ENCODE assay signal across 17 mouse cellular contexts in the genomic region with DNA sequence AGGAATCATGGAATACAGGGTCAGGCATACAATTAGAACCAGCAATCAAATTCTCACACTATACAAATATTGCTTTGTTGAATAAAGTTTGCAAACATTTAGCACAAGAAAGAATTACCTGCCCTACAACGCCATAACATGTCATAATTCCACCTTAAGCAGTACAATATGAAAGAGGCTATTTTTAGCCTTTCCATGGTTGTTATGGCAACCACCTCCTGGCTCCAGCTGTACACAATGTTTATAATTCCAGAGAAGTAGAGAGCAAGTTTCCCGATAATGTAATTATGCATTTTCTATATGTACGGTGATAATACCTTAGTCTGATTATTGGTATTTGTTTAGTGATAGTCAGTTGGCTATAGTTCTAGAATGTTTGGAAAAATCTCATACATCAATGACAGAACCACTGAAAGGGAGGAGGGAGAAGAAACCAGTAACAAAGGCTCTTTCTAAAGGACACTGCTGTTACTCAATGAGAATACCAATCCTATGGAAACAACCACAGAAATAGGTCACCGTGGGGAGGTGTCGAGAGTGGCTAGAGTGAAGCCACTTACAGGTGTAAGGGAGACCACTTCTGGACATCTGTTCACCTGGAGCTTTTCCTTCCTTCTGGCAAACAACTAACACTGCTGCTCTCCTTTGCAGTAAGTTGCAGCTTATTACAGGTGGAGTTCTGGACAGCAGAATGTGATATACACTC. TPM values are rescaled to one million over a fixed set of nuclear protein-coding genes. Genes with fewer than 3 reads are reported as not detected.
A peak's percentile ranks its signal among the peaks of the same experiment; 100 is the strongest.
DNase-seq lines count a peak whose midpoint lies in the region; ATAC-seq and TF ChIP-seq lines count a peak whose summit lies in the region.
"Had no signal": no experiment of that assay in that cellular context is flagged by ENCODE, and none has a peak within 500 bp of the region (broad histone marks: within the 10 kb centered on the region; RNA-seq: fewer than 3 reads in every experiment).

No protein-coding gene starts in this region.

- H3K4me1 ChIP-seq in hindbrain, embryonic 12.5 days, result peaks cover 10% of the 10 kb centered on the region; the same call in 1 of the 2 replicates
- H3K4me1 ChIP-seq in hindbrain, embryonic 10.5 days (replicated peaks), result no peaks in the 10 kb centered on the region
- no peaks in the 10 kb centered on the region; the same call in 1 of the 2 replicates for H3K4me1 ChIP-seq in testis, adult 2 months (ENCODE audit: control insufficient read depth, insufficient read depth, low read length)
- peaks cover 28% of the 10 kb centered on the region for H3K4me1 ChIP-seq in midbrain, embryonic 14.5 days (ENCODE audit: control insufficient read depth, insufficient read depth, low read length)
- H3K4me1 ChIP-seq in kidney, adult 2 months (ENCODE audit: control insufficient read depth, insufficient read depth, low read length), result no peaks in the 10 kb centered on the region; the same call in 1 of the 2 replicates

- H3K27ac ChIP-seq in hindbrain, embryonic 12.5 days, result peak overlapping the region; percentile 40; the same call in 1 of the 2 replicates
- H3K27ac ChIP-seq in hindbrain, embryonic 10.5 days, result no peak overlapping the region
- H3K27ac ChIP-seq in testis, adult 2 months (ENCODE audit: control insufficient read depth, insufficient read depth, low read depth, low read length), result no peak overlapping the region
- peak overlapping the region; percentile 86 for H3K27ac ChIP-seq in midbrain, embryonic 14.5 days (replicated peaks; ENCODE audit: low read depth, low read length)
- H3K27ac ChIP-seq in kidney, adult 2 months (ENCODE audit: insufficient read depth, low read depth, low read length), result no peak overlapping the region

- no peak overlapping the region for H3K4me2 ChIP-seq in hindbrain, embryonic 12.5 days (replicated peaks)
- H3K4me2 ChIP-seq in midbrain, embryonic 14.5 days (ENCODE audit: low read length), result peak overlapping the region; percentile 25

- no peak overlapping the region for H3K4me3 ChIP-seq in hindbrain, embryonic 12.5 days
- H3K4me3 ChIP-seq in hindbrain, embryonic 10.5 days, result no peak overlapping the region
- H3K4me3 ChIP-seq in testis, adult 2 months (ENCODE audit: control insufficient read depth, low read depth, low read length), result peak overlapping the region; percentile 5; the same call in 1 of the 2 replicates
- H3K4me3 ChIP-seq in midbrain, embryonic 14.5 days (replicated peaks; ENCODE audit: low read depth, low read length), result no peak overlapping the region
- no peak overlapping the region for H3K4me3 ChIP-seq in kidney, adult 2 months (ENCODE audit: insufficient read depth, low read depth, low read length)

- TF ChIP-seq POLR2A in testis, adult 2 months (IDR thresholded peaks at IDR 0.05; ENCODE audit: control insufficient read depth, low read depth, low read length), result no peak
- TF ChIP-seq POLR2A in kidney, adult 2 months (IDR thresholded peaks at IDR 0.05; ENCODE audit: low read depth, low read length), result no peak

- H3K9me3 ChIP-seq in hindbrain, embryonic 12.5 days (replicated peaks), result no peaks in the 10 kb centered on the region
- no peaks in the 10 kb centered on the region for H3K9me3 ChIP-seq in hindbrain, embryonic 10.5 days
- no peaks in the 10 kb centered on the region for H3K9me3 ChIP-seq in midbrain, embryonic 14.5 days (ENCODE audit: control insufficient read depth, low read length)

- no peaks in the 10 kb centered on the region for H3K36me3 ChIP-seq in hindbrain, embryonic 12.5 days
- peaks cover 11% of the 10 kb centered on the region for H3K36me3 ChIP-seq in hindbrain, embryonic 10.5 days
- H3K36me3 ChIP-seq in testis, adult 2 months (ENCODE audit: control insufficient read depth, insufficient read depth, low read length), result no peaks in the 10 kb centered on the region
- no peaks in the 10 kb centered on the region for H3K36me3 ChIP-seq in midbrain, embryonic 14.5 days (ENCODE audit: control insufficient read depth, insufficient read depth, low read length)
- no peaks in the 10 kb centered on the region for H3K36me3 ChIP-seq in kidney, adult 2 months (ENCODE audit: control insufficient read depth, insufficient read depth, low read length)

- ATAC-seq in hindbrain, embryonic 12.5 days (ENCODE audit: low FRiP score), result peak; percentile 54; the same call in 1 of the 2 replicates
- ATAC-seq in midbrain, embryonic 14.5 days (ENCODE audit: low FRiP score, low TSS enrichment), result peak; percentile 76; the same call in 1 of the 2 replicates

- no peak for TF ChIP-seq CTCF in testis, adult 2 months (IDR thresholded peaks at IDR 0.05; ENCODE audit: control insufficient read depth, insufficient read depth, insufficient replicate concordance, low read depth, low read length)
- TF ChIP-seq CTCF in kidney, adult 2 months (conservative IDR thresholded peaks at IDR 0.05; ENCODE audit: insufficient read depth, insufficient read length, low read depth, low read length), result no peak

- DNase-seq in hindbrain, embryonic 10.5 days (ENCODE audit: low spot score), result no peak
- no peak for DNase-seq in testis, postnatal 10 days (ENCODE audit: low spot score)
- DNase-seq in midbrain, embryonic 14.5 days, result peak; percentile 78
- DNase-seq in ovary, postnatal 36 days (ENCODE audit: low spot score), result no peak
- no peak for DNase-seq in urinary bladder, adult 18-20 months (ENCODE audit: low spot score in 2 of 2)
- DNase-seq in kidney, adult 2 months, result no peak
- DNase-seq: adrenal gland, postnatal 10 days; B cell, adult 2 months; cerebellum, postnatal 14 days; gastrocnemius, postnatal 10 days; heart, postnatal 36 days; lung, postnatal 10 days; right cerebral cortex, postnatal 25 days had no signal

- H3K27me3 ChIP-seq in hindbrain, embryonic 12.5 days, result no peaks in the 10 kb centered on the region
- H3K27me3 ChIP-seq in hindbrain, embryonic 10.5 days (ENCODE audit: insufficient read depth, poor library complexity, severe bottlenecking), result no peaks in the 10 kb centered on the region
- no peaks in the 10 kb centered on the region for H3K27me3 ChIP-seq in testis, adult 2 months (ENCODE audit: control insufficient read depth, insufficient read depth, low read length)
- H3K27me3 ChIP-seq in midbrain, embryonic 14.5 days (ENCODE audit: control insufficient read depth, insufficient read depth, low read length), result no peaks in the 10 kb centered on the region
- no peaks in the 10 kb centered on the region for H3K27me3 ChIP-seq in kidney, adult 2 months (replicated peaks; ENCODE audit: control insufficient read depth, insufficient read depth, low read length)

- no peak overlapping the region for H3K9ac ChIP-seq in hindbrain, embryonic 12.5 days
- H3K9ac ChIP-seq in midbrain, embryonic 14.5 days (replicated peaks; ENCODE audit: low read length), result no peak overlapping the region; the same call in 1 of the 2 replicates

- WGBS in hindbrain, embryonic 12.5 days, result 72% methylated on average over 5 of the region's 5 CpGs
- 88% methylated on average over 5 of the region's 5 CpGs for WGBS in hindbrain, embryonic 10.5 days
- WGBS in midbrain, embryonic 14.5 days, result 57% methylated on average over 5 of the region's 5 CpGs
- WGBS in kidney, adult 2 months, result 79% methylated on average over 5 of the region's 5 CpGs

RNA-seq across cellular contexts. Expression of a gene that starts 39.0 kb away (rescaled TPM):
- polyA plus RNA-seq in hindbrain, embryonic 12.5 days (2016; fragmentation: Nextera tagmentation; extraction: Ambion mirVana), result 54.5 and 59.0 TPM in 2 replicates
- polyA plus RNA-seq in hindbrain, embryonic 10.5 days (2016; fragmentation: Nextera tagmentation; extraction: Ambion mirVana), result 57.5 and 58.7 TPM in 2 replicates
- 164 and 167 TPM in 2 replicates for polyA plus RNA-seq in testis, adult 2 months (2012; rRNA removed)
- 45.7 and 53.7 TPM in 2 replicates for polyA plus RNA-seq in midbrain, embryonic 14.5 days (2014; fragmentation: Nextera tagmentation; extraction: Ambion mirVana)
- 59.8 and 62.3 TPM in 2 replicates for polyA plus RNA-seq in kidney, adult 2 months (2012; rRNA removed)

RNA-seq across cellular contexts. Expression of a gene that starts 53.5 kb away (rescaled TPM):
- not detected in 2 replicates for polyA plus RNA-seq in hindbrain, embryonic 12.5 days (2016; fragmentation: Nextera tagmentation; extraction: Ambion mirVana)
- polyA plus RNA-seq in hindbrain, embryonic 10.5 days (2016; fragmentation: Nextera tagmentation; extraction: Ambion mirVana), result not detected in 2 replicates
- polyA plus RNA-seq in testis, adult 2 months (2012; rRNA removed), result not detected in 2 replicates
- not detected in 2 replicates for polyA plus RNA-seq in midbrain, embryonic 14.5 days (2014; fragmentation: Nextera tagmentation; extraction: Ambion mirVana)
- polyA plus RNA-seq in kidney, adult 2 months (2012; rRNA removed), result not detected in 2 replicates
- polyA plus RNA-seq: kidney, embryonic 16.5 days; liver, adult 2 months had no signal

Comparison
In these comparisons a context has a peak if more than half of its experiments do, and no peak if none do; other contexts are left out.
1. H3K27ac ChIP-seq: peak in hindbrain, embryonic 12.5 days (single experiment) and midbrain, embryonic 14.5 days (single experiment); none in hindbrain, embryonic 10.5 days (single experiment), testis, adult 2 months (single experiment) and kidney, adult 2 months (single experiment).